Mouse (Mus musculus): ENCODE measurements at regions not wholly inside any gene's neighbourhood (a gene's known extent, or its start where the extent isn't known, plus 50 kb on each side); places are given as distances from the start of the nearest gene placed in this dataset.

DNA sequence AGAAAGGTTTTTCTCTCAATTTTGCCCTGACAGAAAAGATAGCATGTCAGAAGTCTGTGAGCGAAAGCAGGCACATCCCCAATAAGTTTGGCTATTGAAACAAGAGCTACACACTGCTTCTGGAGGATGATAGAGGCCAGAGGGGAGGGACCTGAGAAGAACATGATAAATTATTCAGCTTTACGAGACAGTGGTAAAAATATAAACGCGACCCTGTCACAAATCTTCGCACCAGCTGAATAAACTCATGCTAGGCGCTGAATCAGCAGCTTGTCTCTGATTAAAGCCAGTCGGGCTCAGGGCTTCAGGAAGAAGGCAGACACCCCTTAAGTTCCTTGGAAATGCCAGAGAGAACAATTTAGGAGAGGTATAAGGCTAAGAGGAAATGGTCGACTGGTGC is 422.7 kb upstream of the Tnp1 start:
- Histone ChIP-seq H3K36me3 (ENCODE audit: control insufficient read depth, insufficient read depth, low read length) (no peaks in the 10 kb centered on the region), H3K4me1 (ENCODE audit: control insufficient read depth, insufficient read depth, low read length) (no peaks in the 10 kb centered on the region), H3K27me3 (ENCODE audit: control insufficient read depth, insufficient read depth, low read length) (no peaks in the 10 kb centered on the region), H3K27ac (replicated peaks; ENCODE audit: low read depth, low read length) (no peak overlapping the region), H3K4me2 (ENCODE audit: low read depth, severe bottlenecking) (no peak overlapping the region), H3K9ac (ENCODE audit: low read length) (no peak overlapping the region), H3K4me3 (ENCODE audit: low read depth, low read length) (no peak overlapping the region), H3K9me3 (ENCODE audit: control insufficient read depth, low read length) (no peaks in the 10 kb centered on the region)
- DNase-seq (ENCODE audit: low spot score) (no peak), ATAC-seq (ENCODE audit: insufficient number of reproducible peaks, low FRiP score, low TSS enrichment, low read depth) (no peak)
- 31% methylated on average over 8 of the region's 8 CpGs for WGBS

DNA sequence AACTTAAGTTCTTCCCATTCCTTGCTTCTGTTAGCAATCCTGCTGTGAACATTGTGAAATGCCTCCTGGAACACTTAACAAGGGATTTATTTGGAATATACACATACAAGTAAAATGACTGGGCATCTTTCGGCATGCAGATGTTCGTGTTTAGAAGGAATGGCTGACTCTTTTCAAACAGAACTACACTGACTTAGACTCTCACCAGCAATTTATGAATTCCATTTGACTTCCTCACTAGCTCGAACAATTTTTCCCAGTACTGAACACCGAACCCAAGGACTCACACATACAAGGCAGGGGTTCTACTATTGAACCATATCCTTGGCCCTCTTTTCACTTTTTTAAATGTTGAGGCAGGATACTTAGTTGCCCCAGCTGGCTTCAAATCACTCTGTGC is 412.4 kb upstream of the Tnp1 start:
- no peaks in the 10 kb centered on the region for H3K27me3 ChIP-seq (ENCODE audit: control insufficient read depth, insufficient read depth, low read length)
- 88% methylated on average over 4 of the region's 4 CpGs for WGBS
- H3K4me1 ChIP-seq (ENCODE audit: control insufficient read depth, insufficient read depth, low read length), result 0 out of 2 replicates have a peak, but pooled peaks cover 2% of the 10 kb centered on the region
- H3K9ac ChIP-seq (ENCODE audit: low read length), result no peak overlapping the region
- no peak overlapping the region for H3K27ac ChIP-seq (replicated peaks; ENCODE audit: low read depth, low read length)
- ATAC-seq (ENCODE audit: insufficient number of reproducible peaks, low FRiP score, low TSS enrichment, low read depth), result no peak
- no peaks in the 10 kb centered on the region for H3K9me3 ChIP-seq (ENCODE audit: control insufficient read depth, low read length)
- H3K36me3 ChIP-seq (ENCODE audit: control insufficient read depth, insufficient read depth, low read length), result no peaks in the 10 kb centered on the region
- no peak for DNase-seq (ENCODE audit: low spot score)
- H3K4me2 ChIP-seq (ENCODE audit: low read depth, severe bottlenecking), result no peak overlapping the region
- H3K4me3 ChIP-seq (ENCODE audit: low read depth, low read length), result no peak overlapping the region

DNA sequence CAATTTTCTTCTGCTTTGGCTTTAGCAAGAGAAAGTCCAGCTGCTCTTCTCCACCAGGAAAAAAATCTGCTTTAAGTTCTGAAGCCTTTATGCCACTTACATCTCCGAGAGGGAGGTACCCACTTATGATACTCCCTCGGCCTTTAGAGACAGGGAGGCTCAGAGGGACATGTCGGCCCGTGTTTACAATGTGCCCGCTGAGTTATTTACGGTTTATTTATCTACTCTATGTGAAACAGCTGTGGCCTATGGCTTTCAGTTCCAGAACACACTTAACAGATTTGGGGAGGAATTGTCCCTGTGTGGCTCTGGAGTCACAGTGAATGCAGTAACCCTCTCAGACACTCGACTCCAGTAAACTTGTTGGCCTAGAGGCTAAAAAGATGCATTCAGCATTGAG is 409.3 kb upstream of the Tnp1 start:
- H3K9ac ChIP-seq (ENCODE audit: low read length), result no peak overlapping the region
- no peak overlapping the region for H3K4me3 ChIP-seq (ENCODE audit: low read depth, low read length)
- WGBS, result 13% methylated on average over 7 of the region's 7 CpGs
- ATAC-seq (ENCODE audit: insufficient number of reproducible peaks, low FRiP score, low TSS enrichment, low read depth), result no peak
- H3K27me3 ChIP-seq (ENCODE audit: control insufficient read depth, insufficient read depth, low read length), result no peaks in the 10 kb centered on the region
- peak; percentile 41 for DNase-seq (ENCODE audit: low spot score)
- no peaks in the 10 kb centered on the region for H3K9me3 ChIP-seq (ENCODE audit: control insufficient read depth, low read length)
- no peak overlapping the region for H3K27ac ChIP-seq (replicated peaks; ENCODE audit: low read depth, low read length)
- no peak overlapping the region for H3K4me2 ChIP-seq (ENCODE audit: low read depth, severe bottlenecking)
- H3K4me1 ChIP-seq (ENCODE audit: control insufficient read depth, insufficient read depth, low read length), result 0 out of 2 replicates have a peak, but pooled peaks cover 2% of the 10 kb centered on the region
- no peaks in the 10 kb centered on the region for H3K36me3 ChIP-seq (ENCODE audit: control insufficient read depth, insufficient read depth, low read length)

DNA sequence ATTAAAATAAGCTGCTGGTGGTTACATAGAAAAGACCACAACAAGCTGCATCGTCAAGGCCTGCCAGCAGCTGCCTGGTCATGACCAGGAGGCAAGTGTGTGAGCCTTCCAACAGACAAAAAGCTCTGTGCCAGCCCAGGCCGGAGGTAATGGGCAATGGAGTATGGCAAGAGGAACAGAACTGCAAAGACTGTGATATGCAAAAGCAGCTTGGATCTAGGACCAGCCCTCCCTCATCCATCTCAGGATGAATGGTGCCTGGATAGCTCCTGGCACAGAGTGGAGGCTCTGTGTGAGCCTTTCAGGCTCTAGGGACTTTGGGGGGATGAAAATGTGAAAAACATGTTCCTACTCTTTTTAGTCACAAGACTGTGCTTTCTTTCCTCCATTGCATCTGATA is 402.5 kb upstream of the Tnp1 start:
- Histone ChIP-seq H3K9ac (ENCODE audit: low read length) (no peak overlapping the region), H3K9me3 (ENCODE audit: control insufficient read depth, low read length) (no peaks in the 10 kb centered on the region), H3K4me3 (ENCODE audit: low read depth, low read length) (no peak overlapping the region), H3K4me2 (ENCODE audit: low read depth, severe bottlenecking) (no peak overlapping the region), H3K27me3 (ENCODE audit: control insufficient read depth, insufficient read depth, low read length) (no peaks in the 10 kb centered on the region), H3K4me1 (ENCODE audit: control insufficient read depth, insufficient read depth, low read length) (no peaks in the 10 kb centered on the region), H3K36me3 (ENCODE audit: control insufficient read depth, insufficient read depth, low read length) (no peaks in the 10 kb centered on the region), H3K27ac (replicated peaks; ENCODE audit: low read depth, low read length) (no peak overlapping the region)
- no peak for DNase-seq (ENCODE audit: low spot score)
- WGBS, result 88% methylated on average over 2 of the region's 2 CpGs
- no peak for ATAC-seq (ENCODE audit: insufficient number of reproducible peaks, low FRiP score, low TSS enrichment, low read depth)

DNA sequence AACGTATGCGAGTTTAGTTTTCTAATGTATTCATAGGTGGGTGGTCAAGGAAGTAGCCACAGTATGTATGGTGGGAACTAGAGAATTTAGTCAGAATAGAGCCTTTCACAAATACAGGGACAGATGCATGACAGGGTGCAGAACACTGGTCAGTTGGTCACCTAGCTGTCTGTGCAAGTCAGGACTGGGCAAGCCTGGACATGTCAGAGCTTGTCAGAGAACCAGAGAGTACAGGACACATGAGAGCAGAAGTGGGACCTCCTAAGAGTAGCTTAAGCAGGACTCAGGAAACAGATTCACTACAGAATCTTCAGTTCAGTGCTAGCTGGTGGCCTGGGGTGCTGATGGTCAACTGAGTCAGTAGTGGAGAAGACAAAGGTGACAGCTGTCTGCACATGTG is 395.7 kb upstream of the Tnp1 start:
- H3K9ac ChIP-seq (ENCODE audit: low read length), result no peak overlapping the region

DNA sequence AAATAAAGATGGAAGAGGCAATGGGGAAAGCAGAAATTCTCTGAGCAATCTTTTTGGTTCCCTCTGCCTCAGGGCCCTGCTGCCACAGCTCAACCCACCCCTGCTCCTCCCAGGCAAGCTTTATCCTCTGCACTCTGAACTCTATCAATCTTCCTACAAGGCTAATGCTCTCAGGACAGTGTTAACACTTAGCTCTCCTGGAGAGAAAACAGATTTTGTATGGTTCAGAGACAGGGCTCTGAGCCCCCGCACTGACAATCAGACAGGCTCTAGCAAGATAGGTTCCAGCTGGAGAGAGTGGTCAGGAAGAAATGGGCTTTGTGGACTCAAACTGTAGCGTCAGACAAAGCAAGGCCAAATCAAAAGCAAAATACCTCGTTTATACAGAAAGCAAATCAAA is 383.5 kb upstream of the Tnp1 start:
- Histone ChIP-seq H3K36me3 (ENCODE audit: control insufficient read depth, insufficient read depth, low read length) (no peaks in the 10 kb centered on the region), H3K4me1 (ENCODE audit: control insufficient read depth, insufficient read depth, low read length) (no peaks in the 10 kb centered on the region), H3K9ac (ENCODE audit: low read length) (no peak overlapping the region), H3K27me3 (ENCODE audit: control insufficient read depth, insufficient read depth, low read length) (no peaks in the 10 kb centered on the region), H3K27ac (replicated peaks; ENCODE audit: low read depth, low read length) (no peak overlapping the region), H3K9me3 (ENCODE audit: control insufficient read depth, low read length) (no peaks in the 10 kb centered on the region), H3K4me3 (ENCODE audit: low read depth, low read length) (no peak overlapping the region), H3K4me2 (ENCODE audit: low read depth, severe bottlenecking) (no peak overlapping the region)
- WGBS, result 34% methylated on average over 3 of the region's 3 CpGs
- DNase-seq (ENCODE audit: low spot score) (no peak), ATAC-seq (ENCODE audit: insufficient number of reproducible peaks, low FRiP score, low TSS enrichment, low read depth) (no peak)

More for the DNA sequence above, 395.7 kb upstream of the Tnp1 start:
- no peak for ATAC-seq (ENCODE audit: insufficient number of reproducible peaks, low FRiP score, low TSS enrichment, low read depth)
- Histone ChIP-seq H3K9me3 (ENCODE audit: control insufficient read depth, low read length) (no peaks in the 10 kb centered on the region), H3K4me3 (ENCODE audit: low read depth, low read length) (no peak overlapping the region), H3K27me3 (ENCODE audit: control insufficient read depth, insufficient read depth, low read length) (no peaks in the 10 kb centered on the region), H3K27ac (replicated peaks; ENCODE audit: low read depth, low read length) (no peak overlapping the region), H3K4me2 (ENCODE audit: low read depth, severe bottlenecking) (no peak overlapping the region), H3K36me3 (ENCODE audit: control insufficient read depth, insufficient read depth, low read length) (no peaks in the 10 kb centered on the region), H3K4me1 (ENCODE audit: control insufficient read depth, insufficient read depth, low read length) (no peaks in the 10 kb centered on the region)
- no peak for DNase-seq (ENCODE audit: low spot score)
- WGBS, result 95% methylated on average over 2 of the region's 2 CpGs

DNA sequence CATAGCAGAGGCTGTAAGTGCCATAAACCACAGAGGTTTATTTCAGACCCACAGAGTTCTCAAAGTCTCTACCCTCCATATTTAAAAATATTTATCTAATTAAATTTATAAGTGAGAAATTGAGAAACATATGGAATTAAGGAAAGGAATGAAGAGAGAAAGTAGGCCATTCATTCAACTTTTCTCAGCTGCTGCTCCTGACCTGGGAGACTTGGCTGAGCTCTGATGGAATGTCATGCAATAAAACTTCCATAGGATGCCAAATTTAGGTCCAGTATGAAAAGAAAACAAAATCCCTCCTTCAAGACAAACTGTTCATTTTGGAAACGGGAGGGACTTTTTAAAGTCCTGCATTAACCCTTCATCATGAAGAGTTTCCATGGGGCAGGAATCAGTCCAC is 379.3 kb upstream of the Tnp1 start:
- no peak for ATAC-seq (ENCODE audit: insufficient number of reproducible peaks, low FRiP score, low TSS enrichment, low read depth)
- no peak overlapping the region for H3K27ac ChIP-seq (replicated peaks; ENCODE audit: low read depth, low read length)
- WGBS, result 67% methylated on average over 1 of the region's 1 CpGs

DNA sequence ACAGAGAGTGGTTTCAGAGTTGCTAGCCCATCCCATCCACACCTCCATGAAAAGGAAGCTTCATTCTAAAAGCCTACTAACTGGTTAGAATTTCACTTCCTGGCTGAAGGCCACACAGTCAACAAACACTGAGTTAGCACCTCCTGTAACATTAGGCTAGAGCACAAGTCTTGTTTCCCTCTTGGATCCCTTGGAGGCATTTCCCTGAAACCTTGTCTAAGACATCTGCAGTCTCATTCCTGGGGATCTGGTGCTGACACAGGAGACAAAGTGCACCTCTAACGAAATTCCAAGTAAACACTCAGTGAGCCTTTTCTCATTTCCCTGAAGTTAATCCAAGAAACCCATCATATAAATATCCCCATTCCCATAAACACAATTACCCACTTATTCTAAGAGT is 378.8 kb upstream of the Tnp1 start:
- no peaks in the 10 kb centered on the region for H3K9me3 ChIP-seq (ENCODE audit: control insufficient read depth, low read length)
- H3K36me3 ChIP-seq (ENCODE audit: control insufficient read depth, insufficient read depth, low read length), result no peaks in the 10 kb centered on the region
- no peak overlapping the region for H3K4me3 ChIP-seq (ENCODE audit: low read depth, low read length)
- no peak for ATAC-seq (ENCODE audit: insufficient number of reproducible peaks, low FRiP score, low TSS enrichment, low read depth)
- 57% methylated on average over 1 of the region's 1 CpGs for WGBS
- H3K4me1 ChIP-seq (ENCODE audit: control insufficient read depth, insufficient read depth, low read length), result no peaks in the 10 kb centered on the region
- no peaks in the 10 kb centered on the region for H3K27me3 ChIP-seq (ENCODE audit: control insufficient read depth, insufficient read depth, low read length)
- no peak overlapping the region for H3K4me2 ChIP-seq (ENCODE audit: low read depth, severe bottlenecking)
- H3K27ac ChIP-seq (replicated peaks; ENCODE audit: low read depth, low read length), result no peak overlapping the region
- H3K9ac ChIP-seq (ENCODE audit: low read length), result no peak overlapping the region
- no peak for DNase-seq (ENCODE audit: low spot score)

More for the DNA sequence above, 379.3 kb upstream of the Tnp1 start:
- H3K36me3 ChIP-seq (ENCODE audit: control insufficient read depth, insufficient read depth, low read length), result no peaks in the 10 kb centered on the region
- no peak overlapping the region for H3K4me2 ChIP-seq (ENCODE audit: low read depth, severe bottlenecking)
- H3K9me3 ChIP-seq (ENCODE audit: control insufficient read depth, low read length), result no peaks in the 10 kb centered on the region
- no peaks in the 10 kb centered on the region for H3K4me1 ChIP-seq (ENCODE audit: control insufficient read depth, insufficient read depth, low read length)
- DNase-seq (ENCODE audit: low spot score), result no peak
- no peak overlapping the region for H3K9ac ChIP-seq (ENCODE audit: low read length)
- H3K4me3 ChIP-seq (ENCODE audit: low read depth, low read length), result no peak overlapping the region
- no peaks in the 10 kb centered on the region for H3K27me3 ChIP-seq (ENCODE audit: control insufficient read depth, insufficient read depth, low read length)

DNA sequence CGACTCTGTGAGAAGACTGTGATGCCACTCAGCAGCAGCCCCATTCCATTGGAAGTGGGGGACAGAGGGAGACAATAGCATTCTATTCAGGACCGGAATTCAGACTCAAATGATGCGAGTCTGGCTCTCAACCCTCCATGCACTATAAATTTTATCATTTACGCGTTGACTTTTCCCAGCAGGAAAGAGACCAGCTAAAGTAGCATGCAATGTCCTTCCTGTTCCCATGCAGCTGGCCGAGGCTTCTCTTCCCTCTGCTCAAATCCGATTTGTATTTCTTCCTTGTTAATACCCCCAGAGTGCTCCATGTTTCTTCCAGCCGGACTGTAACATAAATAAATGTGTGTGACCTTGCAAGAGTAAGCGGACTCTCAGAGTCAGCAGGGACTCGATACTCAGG is 376.4 kb upstream of the Tnp1 start:
- Histone ChIP-seq H3K36me3 (ENCODE audit: control insufficient read depth, insufficient read depth, low read length) (no peaks in the 10 kb centered on the region), H3K9ac (ENCODE audit: low read length) (no peak overlapping the region), H3K4me2 (ENCODE audit: low read depth, severe bottlenecking) (no peak overlapping the region), H3K4me1 (ENCODE audit: control insufficient read depth, insufficient read depth, low read length) (no peaks in the 10 kb centered on the region), H3K27me3 (ENCODE audit: control insufficient read depth, insufficient read depth, low read length) (no peaks in the 10 kb centered on the region), H3K9me3 (ENCODE audit: control insufficient read depth, low read length) (no peaks in the 10 kb centered on the region), H3K27ac (replicated peaks; ENCODE audit: low read depth, low read length) (no peak overlapping the region), H3K4me3 (ENCODE audit: low read depth, low read length) (no peak overlapping the region)
- 67% methylated on average over 10 of the region's 10 CpGs for WGBS
- ATAC-seq (ENCODE audit: insufficient number of reproducible peaks, low FRiP score, low TSS enrichment, low read depth) (no peak), DNase-seq (ENCODE audit: low spot score) (no peak)

Measured in limb, embryonic 11.5 days (tissue).